Mouse (Mus musculus) ovary, adult 18-20 months (tissue): ENCODE measurements around the gene Vash2.
"Not testable (repeated sequence)": the region's sequence is repeated elsewhere in the genome, so short reads cannot be mapped to it uniquely, and the experiment has no call there.

Experiments
- DNase-seq: peaks from one replicate; pipeline ENCODE4 v3.0.0; 2022; ENCODE audit warnings: low spot score, mixed read lengths

Vash2 gene

GRCm38 (mm10) chr1:190927311-190927710, 51.8 kb downstream of the Vash2 start:
- DNase-seq: no peak

- DNase-seq: not testable (repeated sequence)
These were observed 54.3 kb downstream of the Vash2 start, which contains the start of gene Angel2 for GRCm38 (mm10) chr1:190924812-190925211. TSS of gene Angel2 (plus strand) at chr1:190925112.

- no peak for DNase-seq
These were observed 59.2 kb downstream of the Vash2 start for GRCm38 (mm10) chr1:190919725-190920469.

GRCm38 (mm10) chr1:190918938-190919337, 60.2 kb downstream of the Vash2 start:
- DNase-seq: no peak

DNA sequence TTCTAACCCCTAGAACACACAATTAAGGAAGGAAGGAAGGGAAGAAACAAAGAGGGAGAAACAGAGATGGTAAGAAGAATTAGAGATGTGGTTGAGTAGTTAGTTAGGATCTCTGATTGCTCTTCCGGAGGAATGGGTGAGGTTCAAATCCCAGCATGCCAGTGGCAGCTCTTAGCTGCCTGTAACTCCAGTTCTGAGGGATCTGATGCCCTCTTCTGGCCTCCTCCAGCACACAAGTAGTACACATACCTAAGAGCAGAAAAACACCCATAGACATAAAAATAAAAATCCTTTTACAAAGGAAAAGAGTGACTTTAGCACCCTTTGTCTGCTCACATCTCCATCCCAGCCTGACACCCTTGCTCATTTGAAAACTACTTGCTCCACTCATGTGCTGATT, 66.5 kb downstream of the Vash2 start:
- DNase-seq: no peak

DNA sequence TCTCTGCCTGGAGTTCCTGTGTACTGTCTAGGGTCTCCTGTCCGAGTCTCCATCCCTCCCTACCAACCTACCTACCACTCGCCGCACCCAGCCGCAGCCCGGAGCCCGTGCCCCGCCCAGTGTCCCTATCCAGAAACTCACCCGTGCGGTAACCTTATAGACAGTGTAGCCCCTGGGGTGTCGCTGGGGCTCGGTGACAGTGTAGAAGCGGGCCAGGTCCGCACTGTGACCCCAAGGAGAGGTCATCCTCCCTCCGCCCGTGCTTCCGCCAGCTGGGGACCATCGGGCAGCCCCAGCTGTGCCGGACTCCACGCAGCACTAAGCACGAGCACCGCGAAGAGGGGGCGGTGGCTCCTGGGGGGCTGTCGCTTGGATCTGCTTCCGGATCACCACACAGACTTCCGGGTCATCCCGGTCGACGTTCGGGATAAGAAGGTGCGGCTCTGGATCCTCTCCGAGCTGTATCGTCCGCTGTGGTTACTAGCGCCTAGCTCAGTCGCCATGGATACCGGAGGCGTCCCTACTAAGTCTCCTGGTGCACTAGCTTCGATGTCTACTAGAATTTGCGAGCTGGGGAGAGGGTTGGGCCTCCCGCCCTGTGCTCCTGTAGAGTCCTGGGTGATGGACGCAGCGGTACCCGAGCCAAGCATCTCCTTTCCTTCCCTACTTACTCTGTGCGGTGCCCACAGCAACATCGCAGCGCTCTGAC, 67.5 kb downstream of the Vash2 start, which contains the start of gene Rps6kc1:
Rps6kc1 (minus strand) TSS at position 356 of the 709 bp plus-strand sequence.
- peak; percentile 59 for DNase-seq

DNA sequence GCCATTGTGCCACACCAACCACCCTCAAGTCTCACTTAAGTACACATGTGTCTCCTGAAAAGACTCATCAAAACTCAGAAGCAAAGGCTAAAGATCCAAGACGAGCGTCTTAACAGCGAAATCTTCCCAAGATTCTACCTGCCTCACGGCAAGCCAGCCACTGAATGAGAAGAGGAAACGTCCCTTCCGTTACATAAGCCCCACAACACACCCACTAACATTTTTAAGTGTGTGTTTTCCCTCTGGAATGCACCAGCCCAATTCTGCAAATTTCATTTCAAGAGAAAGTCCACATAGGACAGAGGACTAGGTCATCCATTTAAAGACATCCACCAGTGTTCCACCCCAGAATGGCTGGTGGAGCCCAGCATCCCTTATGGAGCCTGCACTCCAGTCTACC, 68.3 kb downstream of the Vash2 start:
- DNase-seq: no peak

DNA sequence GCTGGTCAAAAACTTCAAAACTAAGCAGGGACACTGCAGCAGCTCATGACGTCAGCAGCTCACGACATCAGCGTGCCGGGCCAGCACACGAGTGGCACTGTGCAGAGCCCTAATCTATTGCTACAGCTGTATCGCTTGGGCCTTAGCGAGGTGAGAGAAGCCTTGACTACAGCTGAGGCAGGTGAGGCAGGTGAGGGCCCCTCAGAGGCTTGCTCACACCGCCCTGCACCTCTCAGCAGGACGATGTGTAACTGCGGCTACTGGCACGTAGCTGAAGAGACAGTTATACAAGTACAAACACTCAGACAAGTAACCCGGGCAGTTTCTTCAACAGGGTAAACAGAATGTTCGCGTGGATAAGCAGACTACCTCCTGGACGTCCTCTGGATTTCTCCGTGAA, 74.4 kb downstream of the Vash2 start:
- no peak for DNase-seq

GRCm38 (mm10) chr1:190904136-190904535, 75.0 kb downstream of the Vash2 start:
- DNase-seq: no peak

DNA sequence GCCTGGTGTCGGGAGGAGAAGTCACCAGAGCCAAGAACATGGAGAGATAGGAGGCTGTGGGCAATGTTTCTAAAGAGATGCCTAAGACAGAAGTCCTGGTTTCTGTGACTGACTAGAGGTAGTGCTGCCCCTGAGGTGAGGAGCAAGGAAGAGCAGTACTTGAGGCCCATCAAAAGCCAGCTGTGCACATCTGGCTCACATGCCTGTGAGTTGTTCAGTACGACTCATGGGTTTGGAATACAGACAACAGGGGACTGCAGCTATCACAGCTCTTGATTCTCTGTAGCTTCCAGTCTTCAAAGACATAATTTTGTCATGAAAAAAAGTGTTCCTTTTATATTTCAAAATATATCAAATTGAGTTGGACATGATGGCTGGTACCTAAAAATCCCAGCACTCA, 78.0 kb downstream of the Vash2 start:
- no peak for DNase-seq

DNA sequence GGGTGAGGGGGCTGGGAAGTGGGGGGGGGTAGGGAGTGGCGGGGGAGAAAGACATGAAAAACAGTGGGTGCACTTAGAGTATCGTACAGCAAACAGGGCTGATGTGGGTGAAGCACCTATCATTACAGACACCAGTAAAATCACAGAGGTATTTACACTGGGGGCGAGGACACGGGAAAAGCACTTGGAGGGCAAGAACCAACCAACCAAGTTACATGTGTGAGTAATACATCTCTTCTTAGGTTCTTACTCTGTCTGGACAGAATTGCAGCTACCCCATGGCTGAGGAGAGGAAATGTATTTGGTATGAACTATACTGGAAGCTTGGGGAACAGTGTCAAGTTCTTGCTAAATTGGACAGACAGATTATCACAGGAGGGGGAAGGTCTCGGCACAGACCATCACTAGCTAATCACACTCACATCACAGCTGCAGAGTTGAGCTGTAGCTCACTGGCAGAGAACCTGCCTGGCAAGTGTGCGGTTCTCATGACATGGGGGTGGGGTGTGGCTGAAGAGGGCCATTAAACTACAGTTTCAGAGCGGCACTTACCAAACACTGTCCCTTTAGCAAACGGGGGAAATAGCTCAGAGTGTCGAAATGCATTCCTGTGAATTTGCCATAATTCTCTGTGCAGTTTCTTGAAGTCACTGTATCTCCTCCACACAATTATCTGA, 80.1 kb downstream of the Vash2 start:
- no peak for DNase-seq

GRCm38 (mm10) chr1:190898186-190898585, 80.9 kb downstream of the Vash2 start:
- DNase-seq: no peak
